Mouse (Mus musculus) heart, embryonic 14.5 days (tissue): ENCODE measurements around the gene Tmem100. TPM values are rescaled to one million over a fixed set of nuclear protein-coding genes. Genes with fewer than 3 reads are reported as not detected.

Source experiments
- ATAC-seq: fragments of 200-750 bp; cut with Nextera tagmentation; 2 replicates; pipeline ENCODE4 v1.8.0; 2017; ENCODE audit warnings: low read depth, moderate TSS enrichment; ENCODE audit not compliant: insufficient number of reproducible peaks, insufficient read depth, low FRiP score
- H3K27ac ChIP-seq, 2 experiments: fragments of 200-500 bp in 1 of 2; fragments of 300-500 bp in 1 of 2; sonication (generic) in 1 of 2; replicated peaks in 1 of 2; 2 replicates each; pipeline ENCODE4 v1.5.1; 2012 to 2014; ENCODE audit warnings: low read depth in 2 of 2, low read length in 2 of 2, control low read depth in 1 of 2, mild to moderate bottlenecking in 1 of 2, mixed read lengths in 1 of 2; ENCODE audit not compliant: control insufficient read depth in 1 of 2, insufficient read depth in 1 of 2
- H3K27me3 ChIP-seq: fragments of 300-500 bp; sonication (generic); 2 replicates; pipeline ENCODE4 v1.6.1; 2014; ENCODE audit warnings: mild to moderate bottlenecking, low read length, control low read depth; ENCODE audit not compliant: control insufficient read depth, insufficient read depth
- H3K36me3 ChIP-seq: fragments of 300-500 bp; sonication (generic); 2 replicates; pipeline ENCODE4 v1.6.1; 2014; ENCODE audit warnings: mild to moderate bottlenecking, control low read depth, low read length, mixed read lengths; ENCODE audit not compliant: control insufficient read depth, insufficient read depth
- H3K4me1 ChIP-seq, 2 experiments: fragments of 200-500 bp in 1 of 2; fragments of 300-500 bp in 1 of 2; sonication (generic) in 1 of 2; 2 replicates each; pipeline ENCODE4 v1.6.1; 2012 to 2014; ENCODE audit warnings: low read length in 2 of 2, control low read depth in 1 of 2, mixed read lengths in 1 of 2; ENCODE audit not compliant: control insufficient read depth in 2 of 2, insufficient read depth in 2 of 2
- H3K4me2 ChIP-seq: fragments of 300-500 bp; sonication (generic); 2 replicates; pipeline ENCODE4 v1.6.1; 2014; ENCODE audit warnings: mild to moderate bottlenecking, low read length
- H3K4me3 ChIP-seq, 2 experiments: fragments of 200-500 bp in 1 of 2; fragments of 300-500 bp in 1 of 2; sonication (generic) in 1 of 2; 2 replicates each; pipeline ENCODE4 v1.5.1; 2012 to 2014; ENCODE audit warnings: low read length in 2 of 2, mild to moderate bottlenecking in 2 of 2, control low read depth in 1 of 2, low read depth in 1 of 2, moderate library complexity in 1 of 2; ENCODE audit not compliant: control insufficient read depth in 1 of 2, insufficient read depth in 1 of 2
- H3K9ac ChIP-seq: fragments of 300-500 bp; sonication (generic); 2 replicates; pipeline ENCODE4 v1.6.1; 2014; ENCODE audit warnings: mild to moderate bottlenecking, low read length
- H3K9me3 ChIP-seq: fragments of 300-500 bp; sonication (generic); 2 replicates; pipeline ENCODE4 v1.6.1; 2016; ENCODE audit warnings: low read length, control low read depth; ENCODE audit not compliant: control insufficient read depth
- WGBS: fragments of 180-500 bp; shearing (Covaris S2); extraction: QIAGEN DNeasy Blood & Tissue Kit; methylation state at CpG from one replicate; pipeline ENCODE4 v1.1.7; 2014; 5-methylcytosine and 5-hydroxymethylcytosine counted together
- polyA plus RNA-seq: library from polyadenylated mRNA; unstranded; fragments of >200 nt; fragmentation: Nextera tagmentation; extraction: Ambion mirVana; gene quantifications from 2 replicates; pipeline ENCODE4 v1.2.1, GENCODE M21; 2014

The Tmem100 gene
- 14.8 and 16.4 TPM in 2 replicates for polyA plus RNA-seq

DNA sequence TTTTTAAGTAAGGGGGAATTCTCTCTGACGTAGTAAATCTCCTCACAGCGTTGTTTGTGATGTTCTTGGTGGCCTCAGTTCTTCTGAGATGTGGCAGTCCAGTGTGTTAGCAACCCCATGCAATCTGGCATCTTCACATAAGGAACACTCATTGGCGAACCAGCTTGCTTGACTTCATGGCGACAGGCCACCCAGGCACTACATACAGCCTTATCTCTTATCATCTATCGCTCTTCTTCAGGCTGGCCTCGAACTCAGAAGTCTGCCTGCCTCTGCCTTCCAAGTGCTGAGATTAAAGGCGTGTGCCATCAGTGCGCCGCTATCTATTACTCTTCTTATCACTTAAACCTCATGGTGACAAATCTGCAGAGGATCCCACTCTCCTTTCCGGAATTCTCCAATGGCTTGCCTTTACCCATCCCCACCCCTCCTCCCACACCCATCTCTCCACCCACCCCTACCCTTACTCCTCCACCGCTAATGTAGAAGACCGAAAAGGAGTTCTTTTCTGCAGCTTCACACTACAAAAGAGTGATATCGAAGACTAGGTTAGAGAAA lies at the start of gene Tmem100:
Gene Tmem100, plus strand, starts transcription at position 508 of the 558 bp plus-strand sequence.
- peaks cover 8 to 29% of the 10 kb centered on the region in 2 experiments for H3K4me1 ChIP-seq
- H3K9ac ChIP-seq = peak within 1 kb of the TSS; percentile 63
- peak within 1 kb of the TSS; percentile 66 for H3K4me2 ChIP-seq
- no peaks in the 10 kb centered on the region for H3K9me3 ChIP-seq
- no peaks in the 10 kb centered on the region for H3K36me3 ChIP-seq
- peak within 1 kb of the TSS; percentile 36 to 44 for H3K4me3 ChIP-seq
- peaks cover 20% of the 10 kb centered on the region for H3K27me3 ChIP-seq
- 35% methylated on average over 13 of the region's 13 CpGs for WGBS
- no peak for ATAC-seq
- no peak within 1 kb of the TSS for H3K27ac ChIP-seq

DNA sequence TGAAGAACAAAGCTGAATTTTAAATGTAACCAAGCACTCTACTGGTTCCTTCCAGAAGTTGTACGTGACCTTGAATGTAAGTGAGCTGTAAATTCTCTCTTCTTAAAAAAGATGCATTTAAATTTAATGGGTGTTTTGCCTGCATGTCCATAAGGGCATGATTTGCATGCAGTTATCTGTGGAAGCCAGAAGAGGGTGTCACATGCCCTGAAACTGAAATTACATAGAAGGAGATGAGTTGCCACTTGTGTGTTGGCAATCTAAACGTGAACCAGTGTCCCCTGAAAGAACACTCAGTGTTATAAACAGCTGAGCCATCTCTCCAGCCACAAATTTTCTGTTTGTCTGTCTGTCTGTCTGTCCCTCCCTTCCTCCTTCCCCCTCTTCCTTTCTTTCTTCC lies 47.2 kb upstream of the Tmem100 start:
- no peak overlapping the region for H3K4me3 ChIP-seq
- H3K9ac ChIP-seq = no peak overlapping the region
- H3K4me2 ChIP-seq = no peak overlapping the region
- no peaks in the 10 kb centered on the region for H3K27me3 ChIP-seq
- peaks cover 4 to 14% of the 10 kb centered on the region in 2 experiments for H3K4me1 ChIP-seq
- H3K36me3 ChIP-seq = 0 out of 2 replicates have a peak, but pooled peaks cover 5% of the 10 kb centered on the region
- 59% methylated on average over 2 of the region's 2 CpGs for WGBS
- H3K27ac ChIP-seq = no peak overlapping the region
- no peaks in the 10 kb centered on the region for H3K9me3 ChIP-seq
- no peak for ATAC-seq

DNA sequence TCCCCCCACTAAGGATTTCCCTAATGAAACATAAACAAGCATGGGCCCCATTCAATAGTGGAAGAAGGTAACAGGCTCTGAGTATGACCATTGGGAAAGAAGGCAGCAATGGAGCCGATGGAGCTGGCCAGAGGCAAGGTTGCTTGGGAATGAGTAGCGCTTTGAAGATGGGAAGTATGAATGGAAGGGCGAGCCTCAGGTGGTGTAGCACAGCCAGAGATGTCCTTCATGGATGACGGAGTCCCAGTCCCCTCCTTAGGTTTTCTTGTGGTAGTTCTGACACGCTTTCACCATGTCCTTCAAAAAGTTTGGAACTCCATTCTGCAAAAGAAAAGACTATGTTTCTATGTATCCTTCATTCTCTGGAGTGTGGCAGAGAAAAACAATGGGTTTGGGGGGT lies 45.7 kb upstream of the Tmem100 start:
- no peaks in the 10 kb centered on the region for H3K4me1 ChIP-seq

DNA sequence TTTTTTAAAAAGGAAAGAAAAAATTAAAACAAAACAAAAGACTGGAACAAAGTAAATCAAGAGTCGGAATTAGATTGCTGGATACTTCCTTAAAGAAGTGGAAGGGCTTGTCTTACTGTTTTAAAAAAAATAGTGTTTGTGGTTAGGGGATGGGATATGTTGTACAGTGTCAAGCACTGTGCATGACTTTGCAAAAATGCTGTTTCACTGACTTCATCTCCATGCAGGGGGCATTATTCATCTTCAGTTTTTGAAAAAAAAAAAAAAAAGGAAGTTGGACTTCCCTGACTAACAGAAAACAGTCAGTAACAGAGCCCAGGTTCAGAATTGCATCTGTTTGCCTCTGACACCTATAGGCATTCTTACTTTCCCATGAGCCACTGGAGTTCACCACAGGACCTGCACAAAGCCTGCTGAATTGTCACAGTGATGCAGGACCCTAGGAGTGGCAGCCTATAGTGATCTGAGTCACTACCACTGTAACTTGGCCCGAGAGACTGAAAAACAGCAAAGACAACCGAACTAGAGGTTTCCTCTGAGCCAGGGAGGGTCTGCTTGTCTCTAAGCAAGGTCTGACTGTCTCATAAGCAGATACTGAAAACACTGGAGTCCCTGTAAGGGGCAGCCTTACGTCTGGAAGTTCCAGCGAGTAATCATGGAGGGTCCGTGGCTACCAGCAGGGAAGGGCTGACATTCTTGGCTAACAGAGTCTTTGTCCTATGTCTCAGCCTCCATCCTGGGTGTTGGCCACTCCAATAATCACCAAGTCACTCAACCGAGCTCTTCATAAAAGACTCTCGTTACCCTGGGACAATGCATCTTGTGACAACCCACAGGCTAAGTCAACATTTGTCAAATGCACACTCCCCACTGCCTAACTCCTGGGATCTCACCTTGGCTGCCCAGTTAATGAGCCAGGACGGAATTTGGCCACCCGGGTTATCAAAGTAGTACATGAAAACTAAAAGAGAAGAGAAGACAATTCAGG lies 44.7 kb upstream of the Tmem100 start:
- ATAC-seq = no peak
- Histone ChIP-seq H3K9me3 (no peaks in the 10 kb centered on the region), H3K9ac (no peak overlapping the region), H3K4me1 (no peaks in the 10 kb centered on the region), H3K27me3 (no peaks in the 10 kb centered on the region), H3K27ac (no peak overlapping the region), H3K4me2 (no peak overlapping the region), H3K4me3 (no peak overlapping the region), H3K36me3 (0 out of 2 replicates have a peak, but pooled peaks cover 5% of the 10 kb centered on the region)
- 78% methylated on average over 10 of the region's 10 CpGs for WGBS

More for the DNA sequence above, 45.7 kb upstream of the Tmem100 start:
- Histone ChIP-seq H3K9me3 (no peaks in the 10 kb centered on the region), H3K36me3 (0 out of 2 replicates have a peak, but pooled peaks cover 5% of the 10 kb centered on the region), H3K4me3 (no peak overlapping the region), H3K27me3 (no peaks in the 10 kb centered on the region), H3K27ac (no peak overlapping the region), H3K4me2 (no peak overlapping the region), H3K9ac (no peak overlapping the region)
- ATAC-seq = no peak
- WGBS = 95% methylated on average over 5 of the region's 5 CpGs

DNA sequence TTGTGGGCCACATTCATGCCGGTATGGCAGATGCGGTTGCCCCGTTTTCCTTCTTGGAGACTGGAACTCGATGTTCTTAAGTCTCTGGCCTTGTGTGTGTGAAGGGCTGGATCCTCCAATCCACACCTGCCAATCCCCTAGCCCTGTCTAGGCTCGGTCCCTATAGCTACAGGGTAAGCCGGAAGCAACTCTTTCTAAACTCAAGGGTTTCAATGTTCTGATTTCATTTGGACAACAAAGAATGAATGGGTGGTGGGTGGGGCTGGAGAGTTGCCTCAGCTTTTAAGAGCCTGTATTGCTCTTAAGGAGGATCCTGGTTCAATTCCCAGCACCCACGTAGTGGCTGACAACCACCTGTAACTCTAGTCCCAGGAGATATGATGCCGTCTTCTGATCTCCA lies 43.6 kb upstream of the Tmem100 start:
- no peak overlapping the region for H3K4me3 ChIP-seq
- H3K4me2 ChIP-seq = no peak overlapping the region
- no peaks in the 10 kb centered on the region for H3K9me3 ChIP-seq
- 0 out of 2 replicates have a peak, but pooled peaks cover 5% of the 10 kb centered on the region for H3K36me3 ChIP-seq
- ATAC-seq = no peak
- H3K27me3 ChIP-seq = no peaks in the 10 kb centered on the region
- no peak overlapping the region for H3K9ac ChIP-seq
- no peaks in the 10 kb centered on the region for H3K4me1 ChIP-seq
- H3K27ac ChIP-seq = no peak overlapping the region
- WGBS = 90% methylated on average over 8 of the region's 8 CpGs

DNA sequence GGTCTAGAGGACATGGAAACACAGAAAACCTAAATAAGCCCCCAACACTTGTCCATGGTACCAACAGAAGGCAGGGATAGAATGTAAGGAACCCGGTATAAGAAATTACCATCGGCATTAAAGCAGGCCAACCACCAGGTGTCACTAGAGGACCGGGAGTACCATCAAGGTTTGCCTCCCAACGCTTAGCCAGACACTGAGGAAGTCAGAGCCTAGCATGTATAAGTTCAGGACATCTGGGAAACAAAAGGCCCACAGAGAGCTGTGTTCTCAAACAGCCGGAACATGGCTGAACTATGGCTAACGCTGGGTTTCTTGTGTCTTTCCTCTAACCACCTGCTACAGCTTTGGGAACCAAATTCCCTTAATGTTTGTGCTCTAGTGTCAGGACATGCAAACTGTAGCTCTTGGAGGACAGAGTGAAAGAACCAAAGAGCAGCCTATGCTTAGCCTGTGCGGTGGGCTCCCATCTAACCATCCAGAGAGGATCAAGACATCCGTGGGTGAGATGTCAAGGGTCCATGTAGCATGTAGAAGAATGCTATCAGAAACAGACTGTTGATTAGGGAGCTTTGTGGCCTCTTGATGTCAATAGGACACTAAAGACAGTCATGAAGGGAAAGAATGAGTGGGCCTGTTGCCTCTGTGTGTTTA lies 41.1 kb upstream of the Tmem100 start:
- H3K4me2 ChIP-seq = no peak overlapping the region
- H3K9ac ChIP-seq = no peak overlapping the region
- H3K9me3 ChIP-seq = no peaks in the 10 kb centered on the region
- H3K27ac ChIP-seq = no peak overlapping the region
- H3K4me1 ChIP-seq = no peaks in the 10 kb centered on the region
- H3K27me3 ChIP-seq = no peaks in the 10 kb centered on the region
- WGBS = 15% methylated on average over 8 of the region's 8 CpGs
- H3K36me3 ChIP-seq = 0 out of 2 replicates have a peak, but pooled peaks cover 4% of the 10 kb centered on the region
- no peak; the same call in 1 of the 2 replicates for ATAC-seq
- no peak overlapping the region for H3K4me3 ChIP-seq

DNA sequence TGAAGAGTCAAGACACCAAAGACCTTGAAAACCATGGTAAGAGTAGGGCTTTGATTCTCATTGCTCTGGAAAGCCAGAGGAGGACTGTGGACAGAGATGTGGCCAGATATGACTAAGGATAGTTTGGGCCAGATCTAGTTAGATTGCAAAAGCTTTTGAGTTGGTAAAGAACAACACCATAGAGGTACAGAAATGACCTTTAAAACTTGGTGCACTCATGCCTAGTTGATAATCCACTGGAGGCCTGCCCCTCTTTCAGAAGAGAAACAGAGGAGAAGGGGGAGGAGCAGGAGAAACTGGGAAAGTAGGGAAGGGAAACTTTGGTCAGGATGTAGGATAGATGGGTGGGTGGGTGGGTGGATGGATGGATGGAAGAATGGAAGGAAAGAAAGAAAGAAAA lies 38.5 kb upstream of the Tmem100 start:
- no peaks in the 10 kb centered on the region for H3K27me3 ChIP-seq
- H3K9ac ChIP-seq = no peak overlapping the region
- H3K4me3 ChIP-seq = no peak overlapping the region
- H3K27ac ChIP-seq = no peak overlapping the region
- no peaks in the 10 kb centered on the region for H3K9me3 ChIP-seq
- no peak for ATAC-seq
- H3K36me3 ChIP-seq = no peaks in the 10 kb centered on the region
- H3K4me2 ChIP-seq = no peak overlapping the region
- H3K4me1 ChIP-seq = peaks cover 0 to 6% of the 10 kb centered on the region in 2 experiments; a peak in 2 of 4 replicates
